8 mouse cellular contexts compared by ENCODE assay signal in genomic region chr12:112576341-112576740, GRCm38 (mm10). TPM values are rescaled to one million over a fixed set of nuclear protein-coding genes. Genes with fewer than 3 reads are reported as not detected.
A peak's percentile ranks its signal among the peaks of the same experiment; 100 is the strongest.
DNase-seq lines count a peak whose midpoint lies in the region; ATAC-seq and TF ChIP-seq lines count a peak whose summit lies in the region.

No protein-coding gene starts in this region.

- H3K4me3 ChIP-seq in hindbrain, embryonic 12.5 days: no peak overlapping the region
- no peak overlapping the region for H3K4me3 ChIP-seq in hindbrain, embryonic 11.5 days (ENCODE audit: low read depth, low read length)
- no peak overlapping the region for H3K4me3 ChIP-seq in embryonic fibroblast, embryonic 13.5 days (ENCODE audit: insufficient read depth, low read length)
- no peak overlapping the region for H3K4me3 ChIP-seq in limb, embryonic 13.5 days

- H3K27me3 ChIP-seq in hindbrain, embryonic 12.5 days: no peaks in the 10 kb centered on the region
- H3K27me3 ChIP-seq in hindbrain, embryonic 11.5 days (ENCODE audit: control insufficient read depth, insufficient read depth, low read length): no peaks in the 10 kb centered on the region
- no peaks in the 10 kb centered on the region for H3K27me3 ChIP-seq in limb, embryonic 13.5 days

- ATAC-seq in hindbrain, embryonic 12.5 days (ENCODE audit: low FRiP score): no peak
- no peak for ATAC-seq in hindbrain, embryonic 11.5 days (ENCODE audit: low FRiP score)
- peak; percentile 44; the same call in 1 of the 2 replicates for ATAC-seq in limb, embryonic 13.5 days (ENCODE audit: low FRiP score, low read depth)

- no peak for DNase-seq in hindbrain, embryonic 11.5 days (ENCODE audit: low spot score)
- DNase-seq in 3T3-L1 (ENCODE audit: low read depth, low spot score): peak; percentile 81
- no peak for DNase-seq in cerebellum, postnatal 10 days
- no peak for DNase-seq in embryo, embryonic 9.5 days (ENCODE audit: extremely low spot score)
- DNase-seq in gastrocnemius, postnatal 25 days: no peak

- no peak for TF ChIP-seq CTCF in embryonic fibroblast, embryonic 13.5 days (IDR thresholded peaks at IDR 0.05; ENCODE audit: borderline replicate concordance, insufficient read depth, low read length)

- no peak overlapping the region for H3K27ac ChIP-seq in hindbrain, embryonic 12.5 days
- no peak overlapping the region for H3K27ac ChIP-seq in hindbrain, embryonic 11.5 days (ENCODE audit: low read depth, low read length)
- H3K27ac ChIP-seq in embryonic fibroblast, embryonic 13.5 days (ENCODE audit: insufficient read depth, low read length): peak overlapping the region; percentile 99
- peak overlapping the region; percentile 84 for H3K27ac ChIP-seq in limb, embryonic 13.5 days

- TF ChIP-seq POLR2A in embryonic fibroblast, embryonic 13.5 days (IDR thresholded peaks at IDR 0.05; ENCODE audit: low read depth, low read length): peak; percentile 26; the same call in 1 of the 2 replicates

- no peaks in the 10 kb centered on the region for H3K9me3 ChIP-seq in hindbrain, embryonic 12.5 days (replicated peaks)
- no peaks in the 10 kb centered on the region for H3K9me3 ChIP-seq in hindbrain, embryonic 11.5 days (ENCODE audit: control insufficient read depth, low read length)
- no peaks in the 10 kb centered on the region for H3K9me3 ChIP-seq in limb, embryonic 13.5 days

- no peak overlapping the region for H3K9ac ChIP-seq in hindbrain, embryonic 12.5 days
- no peak overlapping the region for H3K9ac ChIP-seq in hindbrain, embryonic 11.5 days (ENCODE audit: low read depth, low read length)
- peak overlapping the region; percentile 48; the same call in 1 of the 2 replicates for H3K9ac ChIP-seq in limb, embryonic 13.5 days

- 0 out of 2 replicates have a peak overlapping the region, but pooled peaks have one; percentile 4 for H3K4me2 ChIP-seq in hindbrain, embryonic 12.5 days (replicated peaks)
- no peak overlapping the region for H3K4me2 ChIP-seq in hindbrain, embryonic 11.5 days (replicated peaks; ENCODE audit: low read depth, low read length)
- H3K4me2 ChIP-seq in limb, embryonic 13.5 days (replicated peaks): peak overlapping the region; percentile 41

- peaks cover 9% of the 10 kb centered on the region for H3K4me1 ChIP-seq in hindbrain, embryonic 12.5 days
- no peaks in the 10 kb centered on the region for H3K4me1 ChIP-seq in hindbrain, embryonic 11.5 days (replicated peaks; ENCODE audit: control insufficient read depth, insufficient read depth, low read length)
- peaks cover 40% of the 10 kb centered on the region for H3K4me1 ChIP-seq in embryonic fibroblast, embryonic 13.5 days (ENCODE audit: control insufficient read depth, insufficient read depth, low read length)
- peaks cover 33% of the 10 kb centered on the region for H3K4me1 ChIP-seq in limb, embryonic 13.5 days

- H3K36me3 ChIP-seq in hindbrain, embryonic 12.5 days: no peaks in the 10 kb centered on the region
- H3K36me3 ChIP-seq in hindbrain, embryonic 11.5 days (ENCODE audit: control insufficient read depth, insufficient read depth, low read length): no peaks in the 10 kb centered on the region
- no peaks in the 10 kb centered on the region for H3K36me3 ChIP-seq in limb, embryonic 13.5 days

- 7% methylated on average over 6 of the region's 6 CpGs for WGBS in hindbrain, embryonic 12.5 days
- WGBS in hindbrain, embryonic 11.5 days: 14% methylated on average over 6 of the region's 6 CpGs
- 10% methylated on average over 5 of the region's 6 CpGs for WGBS in limb, embryonic 13.5 days

RNA-seq across cellular contexts. Expression of gene Inf2, which starts 12.2 kb away (rescaled TPM):
- polyA plus RNA-seq in hindbrain, embryonic 12.5 days (2016; fragmentation: Nextera tagmentation; extraction: Ambion mirVana): 1.5 and 2.1 TPM in 2 replicates
- polyA plus RNA-seq in hindbrain, embryonic 11.5 days (2014; fragmentation: Nextera tagmentation; extraction: Ambion mirVana): 1.2 and 1.4 TPM in 2 replicates
- 67.6 and 103 TPM in 2 replicates for polyA plus RNA-seq in embryonic fibroblast, embryonic 13.5 days (2011; ENCODE audit: insufficient read length, low read depth, missing spikeins)
- 4.2 and 5.5 TPM in 2 replicates for polyA plus RNA-seq in limb, embryonic 13.5 days (2015; fragmentation: Nextera tagmentation; extraction: Ambion mirVana)
- 10 to 100 TPM; 10.3 to 10.9 TPM for total RNA-seq in gastrocnemius, postnatal 25 days (2021)

RNA-seq across cellular contexts. Expression of gene Adssl1, which starts 43.5 kb away (rescaled TPM):
- 3.3 and 5.0 TPM in 2 replicates for polyA plus RNA-seq in hindbrain, embryonic 12.5 days (2016; fragmentation: Nextera tagmentation; extraction: Ambion mirVana)
- 2.1 and 2.6 TPM in 2 replicates for polyA plus RNA-seq in hindbrain, embryonic 11.5 days (2014; fragmentation: Nextera tagmentation; extraction: Ambion mirVana)
- 2.2 and 4.8 TPM in 2 replicates for polyA plus RNA-seq in embryonic fibroblast, embryonic 13.5 days (2011; ENCODE audit: insufficient read length, low read depth, missing spikeins)
- 12.8 and 14.7 TPM in 2 replicates for polyA plus RNA-seq in limb, embryonic 13.5 days (2015; fragmentation: Nextera tagmentation; extraction: Ambion mirVana)
- total RNA-seq in gastrocnemius, postnatal 25 days (2021): 100 to 1,000 TPM; 887 to 928 TPM

RNA-seq across cellular contexts. Expression of gene Tmem179, which starts 59.8 kb away (rescaled TPM):
- 14.6 and 16.1 TPM in 2 replicates for polyA plus RNA-seq in hindbrain, embryonic 12.5 days (2016; fragmentation: Nextera tagmentation; extraction: Ambion mirVana)
- polyA plus RNA-seq in hindbrain, embryonic 11.5 days (2014; fragmentation: Nextera tagmentation; extraction: Ambion mirVana): 6.0 and 7.0 TPM in 2 replicates
- polyA plus RNA-seq in embryonic fibroblast, embryonic 13.5 days (2011; ENCODE audit: insufficient read length, low read depth, missing spikeins): 0.77 and 1.0 TPM in 2 replicates
- 0.28 and 0.66 TPM in 2 replicates for polyA plus RNA-seq in limb, embryonic 13.5 days (2015; fragmentation: Nextera tagmentation; extraction: Ambion mirVana)
- total RNA-seq in gastrocnemius, postnatal 25 days (2021): under 1 TPM in 1 of 2 experiments, not detected in 1; 0.18 TPM

Comparison
In these comparisons a context has a peak if more than half of its experiments do, and no peak if none do; other contexts are left out.
1. H3K27ac ChIP-seq: peak in embryonic fibroblast, embryonic 13.5 days (single experiment) and limb, embryonic 13.5 days (single experiment); none in hindbrain, embryonic 12.5 days (single experiment) and hindbrain, embryonic 11.5 days (single experiment).
2. RNA of gene Inf2, which starts 12.2 kb away (polyA plus RNA-seq): 67.6 to 103 TPM in embryonic fibroblast, embryonic 13.5 days; 4.2 to 5.5 TPM in limb, embryonic 13.5 days, 1.5 to 2.1 TPM in hindbrain, embryonic 12.5 days and 1.2 to 1.4 TPM in hindbrain, embryonic 11.5 days; every median in the first group is over 10 times any median in the second.